Mouse (Mus musculus) MEL (cell line): ENCODE results near the gene Lrrc61. TPM values are rescaled to one million over a fixed set of nuclear protein-coding genes. Genes with fewer than 3 reads are reported as not detected.

ENCODE experiments used
- DNase-seq: peaks from one replicate; pipeline ENCODE4 v3.0.0; 2011; ENCODE audit warnings: low read depth, low spot score
- H3K27ac ChIP-seq: 2 replicates; pipeline ENCODE4 v1.5.1; 2012; ENCODE audit warnings: low read depth, mild to moderate bottlenecking, control low read depth, low read length, moderate library complexity; ENCODE audit not compliant: control insufficient read depth
- H3K27me3 ChIP-seq, 2 experiments: fragments of 150-350 bp in 1 of 2; sonication (generic) in 1 of 2; 2 replicates each; pipeline ENCODE4 v1.6.1; 2012; ENCODE audit warnings: low read length in 2 of 2, mild to moderate bottlenecking in 2 of 2, improper control_type of control experiment in 1 of 2, moderate library complexity in 1 of 2; ENCODE audit not compliant: insufficient read depth in 2 of 2, control insufficient read depth in 1 of 2
- H3K36me3 ChIP-seq, 2 experiments: 2 replicates each; pipeline ENCODE4 v1.6.1; 2012 to 2014; ENCODE audit warnings: low read length in 2 of 2, improper control_type of control experiment in 1 of 2, inconsistent platforms in 1 of 2, mild to moderate bottlenecking in 1 of 2; ENCODE audit not compliant: insufficient read depth in 2 of 2, control insufficient read depth in 1 of 2
- H3K4me1 ChIP-seq, 2 experiments: fragments of 150-350 bp in 1 of 2; sonication (generic) in 1 of 2; 2 replicates each; pipeline ENCODE4 v1.6.1; 2012; ENCODE audit warnings: low read length in 2 of 2, improper control_type of control experiment in 1 of 2, mild to moderate bottlenecking in 1 of 2; ENCODE audit not compliant: insufficient read depth in 2 of 2, control insufficient read depth in 1 of 2
- H3K4me3 ChIP-seq, 2 experiments: fragments of 150-350 bp in 1 of 2; sonication (generic) in 1 of 2; 2 replicates each; pipeline ENCODE4 v1.5.1; 2012; ENCODE audit warnings: low read depth in 2 of 2, low read length in 2 of 2, mild to moderate bottlenecking in 2 of 2, moderate library complexity in 2 of 2, control low read depth in 1 of 2, improper control_type of control experiment in 1 of 2; ENCODE audit not compliant: control insufficient read depth in 1 of 2, insufficient read depth in 1 of 2
- H3K79me2 ChIP-seq: 2 replicates; pipeline ENCODE4 v1.6.1; 2012; ENCODE audit warnings: mild to moderate bottlenecking, low read length, moderate library complexity; ENCODE audit not compliant: control insufficient read depth, poor library complexity, insufficient read depth
- H3K9ac ChIP-seq: 2 replicates; pipeline ENCODE4 v1.6.1; 2012; ENCODE audit warnings: low read depth, mild to moderate bottlenecking, control low read depth, low read length, moderate library complexity; ENCODE audit not compliant: control insufficient read depth, poor library complexity, severe bottlenecking
- H3K9me3 ChIP-seq: fragments of 150-350 bp; sonication (generic); replicated peaks from 2 replicates; pipeline ENCODE4 v1.6.1; 2012; ENCODE audit warnings: mild to moderate bottlenecking, low read length, improper control_type of control experiment, moderate library complexity; ENCODE audit not compliant: insufficient read depth
- CHD1 ChIP-seq: IDR thresholded peaks from 2 replicates; pipeline ENCODE4 v1.6.1; 2012; ENCODE audit warnings: low read depth, mild to moderate bottlenecking, inconsistent platforms, low read length, improper control_type of control experiment
- CHD2 ChIP-seq: IDR thresholded peaks from 2 replicates; pipeline ENCODE4 v1.6.1; 2011; ENCODE audit warnings: low read length, improper control_type of control experiment
- E2F4 ChIP-seq: IDR thresholded peaks from 2 replicates; pipeline ENCODE4 v1.6.1; 2011; ENCODE audit warnings: low read depth, low read length, improper control_type of control experiment, borderline replicate concordance
- EP300 ChIP-seq, 2 experiments: IDR thresholded peaks; 2 replicates each; pipeline ENCODE4 v1.6.1; 2011; ENCODE audit warnings: improper control_type of control experiment in 2 of 2, low read length in 2 of 2, low read depth in 1 of 2, mild to moderate bottlenecking in 1 of 2
- ETS1 ChIP-seq: IDR thresholded peaks from 2 replicates; pipeline ENCODE4 v1.6.1; 2012; ENCODE audit warnings: low read depth, mild to moderate bottlenecking, inconsistent platforms, low read length, improper control_type of control experiment, moderate library complexity
- GABPA ChIP-seq: IDR thresholded peaks from 2 replicates; pipeline ENCODE4 v1.6.1; 2012; ENCODE audit warnings: low read depth, mild to moderate bottlenecking, inconsistent platforms, low read length, improper control_type of control experiment, moderate library complexity
- HCFC1 ChIP-seq: IDR thresholded peaks from 2 replicates; pipeline ENCODE4 v1.6.1; 2012; ENCODE audit warnings: low read depth, mild to moderate bottlenecking, inconsistent platforms, low read length, improper control_type of control experiment, moderate library complexity
- KAT2A ChIP-seq: conservative IDR thresholded peaks from 2 replicates; pipeline ENCODE4 v1.6.1; 2012; ENCODE audit warnings: low read depth, low read length, improper control_type of control experiment, inconsistent platforms
- MAFK ChIP-seq: IDR thresholded peaks from 2 replicates; pipeline ENCODE4 v1.6.1; 2011; ENCODE audit warnings: low read depth, mild to moderate bottlenecking, low read length, improper control_type of control experiment, borderline replicate concordance
- MXI1 ChIP-seq: IDR thresholded peaks from 2 replicates; pipeline ENCODE4 v1.6.1; 2011; ENCODE audit warnings: mild to moderate bottlenecking, low read depth, low read length, improper control_type of control experiment
- NELFE ChIP-seq: IDR thresholded peaks from 2 replicates; pipeline ENCODE4 v1.6.1; 2011; ENCODE audit warnings: low read depth, low read length, improper control_type of control experiment
- NRF1 ChIP-seq: IDR thresholded peaks from 2 replicates; pipeline ENCODE4 v1.6.1; 2014; ENCODE audit warnings: low read depth, mild to moderate bottlenecking, inconsistent platforms, low read length, improper control_type of control experiment, moderate library complexity; ENCODE audit not compliant: poor library complexity, insufficient read depth, severe bottlenecking
- POLR2AphosphoS2 ChIP-seq: IDR thresholded peaks from 2 replicates; pipeline ENCODE4 v1.6.1; 2011; ENCODE audit warnings: low read length, improper control_type of control experiment
- POLR2AphosphoS5 ChIP-seq: IDR thresholded peaks from 2 replicates; pipeline ENCODE4 v1.6.1; 2012; ENCODE audit warnings: low read depth, borderline replicate concordance, mild to moderate bottlenecking, inconsistent platforms, low read length, moderate library complexity, mixed read lengths
- RAD21 ChIP-seq: IDR thresholded peaks from 2 replicates; pipeline ENCODE4 v1.6.1; 2011; ENCODE audit warnings: mild to moderate bottlenecking, low read depth, low read length, improper control_type of control experiment
- RCOR1 ChIP-seq: IDR thresholded peaks from 2 replicates; pipeline ENCODE4 v1.6.1; 2012; ENCODE audit warnings: low read depth, mild to moderate bottlenecking, inconsistent platforms, low read length, improper control_type of control experiment
- SIN3A ChIP-seq: IDR thresholded peaks from 2 replicates; pipeline ENCODE4 v1.6.1; 2012; ENCODE audit warnings: low read length, improper control_type of control experiment, inconsistent platforms
- TAL1 ChIP-seq: IDR thresholded peaks from 2 replicates; pipeline ENCODE4 v1.6.1; 2012; ENCODE audit warnings: mild to moderate bottlenecking, inconsistent platforms, low read length, moderate library complexity, mixed read lengths
- TBP ChIP-seq: IDR thresholded peaks from 2 replicates; pipeline ENCODE4 v1.8.0; 2011; ENCODE audit warnings: low read depth, low read length, improper control_type of control experiment
- TCF12 ChIP-seq: IDR thresholded peaks from 2 replicates; pipeline ENCODE4 v1.6.1; 2014; ENCODE audit warnings: low read depth, mild to moderate bottlenecking, inconsistent platforms, low read length, improper control_type of control experiment, moderate library complexity
- USF1 ChIP-seq: IDR thresholded peaks from 2 replicates; pipeline ENCODE4 v1.6.1; 2014; ENCODE audit warnings: low read depth, mild to moderate bottlenecking, inconsistent platforms, low read length, improper control_type of control experiment, moderate library complexity
- USF2 ChIP-seq, 2 experiments: IDR thresholded peaks; 2 replicates each; pipeline ENCODE4 v1.6.1; 2011 to 2012; ENCODE audit warnings: improper control_type of control experiment in 2 of 2, low read length in 2 of 2, borderline replicate concordance in 1 of 2, inconsistent platforms in 1 of 2, low read depth in 1 of 2, mild to moderate bottlenecking in 1 of 2; ENCODE audit not compliant: insufficient read depth in 1 of 2
- ZC3H11A ChIP-seq: IDR thresholded peaks from 2 replicates; pipeline ENCODE4 v1.6.1; 2012; ENCODE audit warnings: low read depth, mild to moderate bottlenecking, inconsistent platforms, low read length, improper control_type of control experiment
- ZKSCAN1 ChIP-seq: IDR thresholded peaks from 2 replicates; pipeline ENCODE4 v1.6.1; 2012; ENCODE audit warnings: low read depth, mild to moderate bottlenecking, inconsistent platforms, low read length, improper control_type of control experiment, moderate library complexity
- ZMIZ1 ChIP-seq: IDR thresholded peaks from 2 replicates; pipeline ENCODE4 v1.6.1; 2012; ENCODE audit warnings: low read depth, mild to moderate bottlenecking, inconsistent platforms, low read length, improper control_type of control experiment, moderate library complexity
- ZNF384 ChIP-seq: IDR thresholded peaks from 2 replicates; pipeline ENCODE4 v1.6.1; 2012; ENCODE audit warnings: low read depth, mild to moderate bottlenecking, inconsistent platforms, low read length, improper control_type of control experiment
- polyA plus RNA-seq, 2 experiments: library from polyadenylated mRNA; stranded (reverse) in 1 of 2; unstranded in 1 of 2; fragments of >175 nt in 1 of 2; fragments of >200 nt in 1 of 2; gene quantifications; 2 replicates each; pipeline versions ENCODE4 v1.2.1 to v1.2.4; 2012; ENCODE audit warnings: low replicate concordance in 2 of 2, low read depth in 1 of 2; ENCODE audit not compliant: insufficient read length in 2 of 2, insufficient read depth in 1 of 2, missing spikeins in 1 of 2
- total RNA-seq: library from RNA; depleted of rRNA; stranded (reverse); fragments of 300-350 nt; gene quantifications from 2 replicates; pipeline ENCODE4 v1.2.3, GENCODE M21; 2012

The Lrrc61 gene
- total and polyA plus RNA-seq, 3 experiments: not detected

GRCm38 (mm10) chr6:48541560-48542450 lies 12.8 kb upstream of the Lrrc61 start:
- no peaks in the 10 kb centered on the region for H3K36me3 ChIP-seq
- no peaks in the 10 kb centered on the region for H3K9me3 ChIP-seq
- no peak overlapping the region for H3K4me3 ChIP-seq
- TF ChIP-seq TAL1 (no peak), TCF12 (no peak), CHD2 (no peak), ZC3H11A (no peak), ZNF384 (no peak), CHD1 (no peak), HCFC1 (no peak), ETS1 (no peak), NELFE (no peak), E2F4 (no peak), MAFK (no peak), GABPA (no peak), RCOR1 (no peak), EP300 (IDR thresholded peaks at IDR 0.05; ENCODE audit: low read depth in 1 of 2, low read length in 2 of 2) (no peak), ZMIZ1 (no peak), TBP (no peak), RAD21 (no peak), MXI1 (no peak), POLR2AphosphoS2 (no peak)
- no peak overlapping the region for H3K9ac ChIP-seq
- no peaks in the 10 kb centered on the region for H3K4me1 ChIP-seq
- no peak overlapping the region for H3K27ac ChIP-seq
- DNase-seq: no peak
- no peaks in the 10 kb centered on the region for H3K27me3 ChIP-seq
- no peaks in the 10 kb centered on the region for H3K79me2 ChIP-seq

- no peaks in the 10 kb centered on the region for H3K79me2 ChIP-seq
- no peak overlapping the region for H3K4me3 ChIP-seq
- H3K9ac ChIP-seq: no peak overlapping the region
- no peak for DNase-seq
- H3K4me1 ChIP-seq: no peaks in the 10 kb centered on the region
- no peaks in the 10 kb centered on the region for H3K9me3 ChIP-seq
- TF ChIP-seq E2F4: no peak
- TF ChIP-seq ZKSCAN1: no peak
- no peak for TF ChIP-seq ZMIZ1
- TF ChIP-seq USF1: no peak
- no peak for TF ChIP-seq SIN3A
- no peak for TF ChIP-seq CHD2
- TF ChIP-seq POLR2AphosphoS5: no peak
- TF ChIP-seq USF2 (IDR thresholded peaks at IDR 0.05; ENCODE audit: borderline replicate concordance in 1 of 2, insufficient read depth in 1 of 2, low read depth in 1 of 2, low read length in 2 of 2): no peak
- TF ChIP-seq KAT2A: no peak
- no peak for TF ChIP-seq NRF1
- no peaks in the 10 kb centered on the region for H3K27me3 ChIP-seq
- H3K36me3 ChIP-seq: no peaks in the 10 kb centered on the region
- H3K27ac ChIP-seq: no peak overlapping the region
Observed at GRCm38 (mm10) chr6:48542631-48543030, 12.0 kb upstream of the Lrrc61 start.
